19 mouse cellular contexts compared by ENCODE assay signal in genomic region chr13:60674301-60674700, GRCm38 (mm10).
DNase-seq lines count a peak whose midpoint lies in the region; ATAC-seq and TF ChIP-seq lines count a peak whose summit lies in the region.
"Had no signal": no experiment of that assay in that cellular context is flagged by ENCODE, and none has a peak within 500 bp of the region (broad histone marks: within the 10 kb centered on the region; RNA-seq: fewer than 3 reads in every experiment).

No protein-coding gene starts in this region.

- no peaks in the 10 kb centered on the region for H3K36me3 ChIP-seq in kidney, postnatal 0 days (ENCODE audit: insufficient read depth, low read length)
- H3K36me3 ChIP-seq in embryonic facial prominence, embryonic 10.5 days (replicated peaks): 0 out of 2 replicates have a peak, but pooled peaks cover 5% of the 10 kb centered on the region
- no peaks in the 10 kb centered on the region for H3K36me3 ChIP-seq in liver, embryonic 13.5 days
- H3K36me3 ChIP-seq: heart, embryonic 12.5 days; hindbrain, embryonic 15.5 days; limb, embryonic 15.5 days; neural tube, embryonic 12.5 days had no signal

- no peak for ATAC-seq in kidney, postnatal 0 days (replicated peaks; ENCODE audit: low FRiP score, low read depth)
- no peak for ATAC-seq in liver, embryonic 13.5 days (ENCODE audit: low read depth)
- no peak for ATAC-seq in activated CD4-positive, CD25-positive, alpha-beta regulatory T cell, adult 4 months
- ATAC-seq: forebrain, embryonic 14.5 days; Patski had no signal

- no peaks in the 10 kb centered on the region for H3K27me3 ChIP-seq in kidney, postnatal 0 days (ENCODE audit: insufficient read depth, low read length)
- no peaks in the 10 kb centered on the region for H3K27me3 ChIP-seq in embryonic facial prominence, embryonic 10.5 days (replicated peaks; ENCODE audit: low read depth, poor library complexity, severe bottlenecking)
- H3K27me3 ChIP-seq in liver, embryonic 13.5 days: no peaks in the 10 kb centered on the region
- H3K27me3 ChIP-seq: CH12.LX; heart, embryonic 12.5 days; hindbrain, embryonic 15.5 days; limb, embryonic 15.5 days; neural tube, embryonic 12.5 days; Patski had no signal

- TF ChIP-seq POLR2A in bone marrow macrophage, adult 2 months (IDR thresholded peaks at IDR 0.05; ENCODE audit: borderline replicate concordance, low read depth, low read length): no peak

- 4% methylated on average over 2 of the region's 2 CpGs for WGBS in kidney, postnatal 0 days
- WGBS in embryonic facial prominence, embryonic 10.5 days: 40% methylated on average over 2 of the region's 2 CpGs
- WGBS in liver, embryonic 13.5 days (ENCODE audit: insufficient replicate concordance): 2% methylated on average over 2 of the region's 2 CpGs

- no peak overlapping the region for H3K9ac ChIP-seq in kidney, postnatal 0 days (ENCODE audit: low read depth, low read length)
- H3K9ac ChIP-seq in liver, embryonic 13.5 days: no peak overlapping the region; the same call in 1 of the 2 replicates
- H3K9ac ChIP-seq: heart, embryonic 12.5 days; hindbrain, embryonic 15.5 days; limb, embryonic 15.5 days; neural tube, embryonic 12.5 days had no signal

- intact Hi-C loops in gastrocnemius, postnatal 14 days (cut with DNase I; ENCODE audit: low total_unique reads): no loop called here

- H3K4me3 ChIP-seq in kidney, postnatal 0 days (replicated peaks; ENCODE audit: low read depth, low read length): no peak overlapping the region
- H3K4me3 ChIP-seq in bone marrow macrophage, adult 2 months (ENCODE audit: insufficient read depth, low read length): no peak overlapping the region
- H3K4me3 ChIP-seq in embryonic facial prominence, embryonic 10.5 days: no peak overlapping the region
- no peak overlapping the region for H3K4me3 ChIP-seq in liver, embryonic 13.5 days (replicated peaks)
- H3K4me3 ChIP-seq: heart, embryonic 12.5 days; hindbrain, embryonic 15.5 days; limb, embryonic 15.5 days; neural tube, embryonic 12.5 days had no signal

- H3K4me2 ChIP-seq in kidney, postnatal 0 days (ENCODE audit: low read length): no peak overlapping the region
- no peak overlapping the region for H3K4me2 ChIP-seq in liver, embryonic 13.5 days
- H3K4me2 ChIP-seq: hindbrain, embryonic 15.5 days; limb, embryonic 15.5 days; neural tube, embryonic 12.5 days had no signal

- no peak for TF ChIP-seq CTCF in kidney, postnatal 0 days (IDR thresholded peaks at IDR 0.05; ENCODE audit: low read depth)
- no peak for TF ChIP-seq CTCF in bone marrow macrophage, adult 2 months (IDR thresholded peaks at IDR 0.05; ENCODE audit: low read depth, low read length)

- peaks cover 33% of the 10 kb centered on the region; the same call in 1 of the 2 replicates for H3K4me1 ChIP-seq in kidney, postnatal 0 days (replicated peaks; ENCODE audit: insufficient read depth, low read length)
- peaks cover 49% of the 10 kb centered on the region for H3K4me1 ChIP-seq in bone marrow macrophage, adult 2 months (ENCODE audit: control insufficient read depth, insufficient read depth, low read length)
- H3K4me1 ChIP-seq in embryonic facial prominence, embryonic 10.5 days: peaks cover 44% of the 10 kb centered on the region
- peaks cover 70% of the 10 kb centered on the region for H3K4me1 ChIP-seq in liver, embryonic 13.5 days (replicated peaks)

- DNase-seq in kidney, postnatal 0 days (ENCODE audit: low spot score): no peak
- DNase-seq in kidney, postnatal 10 days: no peak
- no peak for DNase-seq in embryonic facial prominence, embryonic 10.5 days (ENCODE audit: low spot score)
- DNase-seq in liver, embryonic 13.5 days: peak; percentile 22
- no peak for DNase-seq in gastrocnemius, postnatal 14 days
- no peak for DNase-seq in urinary bladder, postnatal 25 days (ENCODE audit: low spot score)
- DNase-seq: adrenal gland, postnatal 25 days; layer of hippocampus, postnatal 36 days; midbrain, embryonic 14.5 days; retina, postnatal 1 day had no signal

- no peaks in the 10 kb centered on the region for H3K9me3 ChIP-seq in kidney, postnatal 0 days (replicated peaks; ENCODE audit: low read length)
- no peaks in the 10 kb centered on the region for H3K9me3 ChIP-seq in embryonic facial prominence, embryonic 10.5 days
- no peaks in the 10 kb centered on the region for H3K9me3 ChIP-seq in liver, embryonic 13.5 days (replicated peaks)
- H3K9me3 ChIP-seq: heart, embryonic 12.5 days; hindbrain, embryonic 15.5 days; limb, embryonic 15.5 days; neural tube, embryonic 12.5 days had no signal

- peak overlapping the region; percentile 85 for H3K27ac ChIP-seq in kidney, postnatal 0 days
- peak overlapping the region; percentile 16 for H3K27ac ChIP-seq in bone marrow macrophage, adult 2 months (ENCODE audit: insufficient read depth, low read depth, low read length)
- H3K27ac ChIP-seq in embryonic facial prominence, embryonic 10.5 days (replicated peaks): peak overlapping the region; percentile 75
- peak overlapping the region; percentile 84 for H3K27ac ChIP-seq in liver, embryonic 13.5 days
- H3K27ac ChIP-seq: hindbrain, embryonic 15.5 days; limb, embryonic 15.5 days; neural tube, embryonic 12.5 days had no signal

Comparison
In these comparisons a context has a peak if more than half of its experiments do, and no peak if none do; other contexts are left out.
1. H3K27ac ChIP-seq: peak in every context shown above with its lines; median percentile 85 in kidney, postnatal 0 days; 84 in liver, embryonic 13.5 days; 75 in embryonic facial prominence, embryonic 10.5 days; 16 in bone marrow macrophage, adult 2 months.